Mouse (Mus musculus) erythroblast, embryonic 14.5 days (primary cell): ENCODE measurements around the gene Tiprl.

ENCODE experiments used
- GATA1 ChIP-seq: IDR thresholded peaks from 2 replicates; pipeline ENCODE4 v1.6.1; 2012; ENCODE audit warnings: low read length, inconsistent platforms, mixed read lengths
- TAL1 ChIP-seq: IDR thresholded peaks from 3 replicates; pipeline ENCODE4 v1.6.1; 2012; ENCODE audit warnings: low read length, inconsistent platforms, mixed read lengths

GRCm38 (mm10) chr1:165247085-165247484 lies 10.3 kb upstream of the Tiprl start:
- TF ChIP-seq TAL1 (no peak), GATA1 (no peak)
